Mouse (Mus musculus): ENCODE data around the gene Tmem19. TPM values are rescaled to one million over a fixed set of nuclear protein-coding genes. Genes with fewer than 3 reads are reported as not detected.

Gene Tmem19
- 10 to 100 TPM; 12.3 to 12.7 TPM for total RNA-seq (2021)
- long read RNA-seq, experiment 1, transcript Tmem19-201 (7 exons, 3,012 nt): major isoform, 6 of 25 reads
- long read RNA-seq, experiment 1, partial matches to known transcripts: 4 of 25 reads
- long read RNA-seq, experiment 1, other reads (novel, unspliced or antisense): 11 of 25 reads
- long read RNA-seq, experiment 2, partial matches to known transcripts: 0 of 12 reads
- long read RNA-seq, experiment 2, other reads (novel, unspliced or antisense): 8 of 12 reads

GRCm38 (mm10) chr10:115361840-115362622 is at the start of gene Tmem19:
TSS of gene Tmem19 (minus strand) at chr10:115362501.
- peak; percentile 98 for DNase-seq

GRCm38 (mm10) chr10:115406393-115406792 is 44.1 kb upstream of the Tmem19 start:
- DNase-seq: peak; percentile 58

- DNase-seq: no peak
These were observed 29.6 kb upstream of the Tmem19 start for GRCm38 (mm10) chr10:115391896-115392295.

GRCm38 (mm10) chr10:115391076-115391475 is 28.8 kb upstream of the Tmem19 start:
- no peak for DNase-seq

- DNase-seq: no peak
These were observed 25.6 kb upstream of the Tmem19 start for GRCm38 (mm10) chr10:115387891-115388290.

GRCm38 (mm10) chr10:115385018-115386002 is 23.0 kb upstream of the Tmem19 start:
- DNase-seq: peak; percentile 65

GRCm38 (mm10) chr10:115384221-115385017 is 22.1 kb upstream of the Tmem19 start, which contains the start of the genes Thap2 and Zfc3h1:
TSS of gene Thap2 (minus strand) at chr10:115384443.
TSS of gene Zfc3h1 (plus strand) at chr10:115384959.
- DNase-seq: peak; percentile 95

- DNase-seq: no peak
These were observed 21.4 kb upstream of the Tmem19 start for GRCm38 (mm10) chr10:115383644-115384220.

GRCm38 (mm10) chr10:115382846-115383643 is 20.7 kb upstream of the Tmem19 start:
- DNase-seq: no peak

GRCm38 (mm10) chr10:115381506-115382084 is 19.3 kb upstream of the Tmem19 start:
- DNase-seq: no peak

- DNase-seq: no peak
These were observed 850 bp upstream of the Tmem19 start for GRCm38 (mm10) chr10:115363151-115363550.

GRCm38 (mm10) chr10:115362623-115362964 is 293 bp upstream of the Tmem19 start:
- DNase-seq: no peak

- no peak for DNase-seq
These were observed 3.2 kb downstream of the Tmem19 start for GRCm38 (mm10) chr10:115359066-115359465.

GRCm38 (mm10) chr10:115358216-115358919 is 3.9 kb downstream of the Tmem19 start:
- DNase-seq: no peak

GRCm38 (mm10) chr10:115356106-115356505 is 6.2 kb downstream of the Tmem19 start:
- DNase-seq: no peak

- no peak for DNase-seq
These were observed 7.3 kb downstream of the Tmem19 start for GRCm38 (mm10) chr10:115355016-115355415.

- no peak for DNase-seq
These were observed 7.7 kb downstream of the Tmem19 start for GRCm38 (mm10) chr10:115354553-115354952.

GRCm38 (mm10) chr10:115350810-115351397 is 11.4 kb downstream of the Tmem19 start:
- DNase-seq: no peak

- DNase-seq: no peak
These were observed 12.8 kb downstream of the Tmem19 start for GRCm38 (mm10) chr10:115349509-115349908.

Data from gastrocnemius, postnatal 10 days (tissue).